Mouse (Mus musculus) regulatory T cell (primary cell): ENCODE measurements at regions not wholly inside any gene's neighbourhood (a gene's known extent, or its start where the extent isn't known, plus 50 kb on each side); places are given as distances from the start of the nearest gene placed in this dataset.
"Not testable (repeated sequence)": the region's sequence is repeated elsewhere in the genome, so short reads cannot be mapped to it uniquely, and the experiment has no call there.

Source experiments
- in situ Hi-C: fragments of 300-600 bp; cut with MboI, MseI; formaldehyde crosslinking; loops from one replicate; pipeline ENCODE4 v1.15.1; 2025; ENCODE audit warnings: high pct_unique_total_duplicates

GRCm38 (mm10) chr9:78769168-78769567 lies 153.8 kb downstream of the Cd109 start:
- in situ Hi-C loops, result loop anchor here (25.0 kb wide), 1 partner anchor 1268 kb away; no protein-coding TSS in a partner anchor

- in situ Hi-C loops, result loop anchor here (25.0 kb wide), 1 partner anchor 1263 kb away; no protein-coding TSS in a partner anchor
Measured at GRCm38 (mm10) chr9:78773936-78774335, 158.6 kb downstream of the Cd109 start.

GRCm38 (mm10) chr9:78775462-78775861 lies 160.1 kb downstream of the Cd109 start:
- in situ Hi-C loops, result no loop called here

GRCm38 (mm10) chr9:78780595-78780994 lies 165.2 kb downstream of the Cd109 start:
- in situ Hi-C loops, result loop anchor here (5.0 kb wide), 1 partner anchor 942 kb away; no protein-coding TSS in a partner anchor

- in situ Hi-C loops, result loop anchor here (5.0 kb wide), 1 partner anchor 940 kb away; no protein-coding TSS in a partner anchor
Measured at GRCm38 (mm10) chr9:78782297-78782696, 167.0 kb downstream of the Cd109 start.

- in situ Hi-C loops, result loop anchor here (5.0 kb wide), 1 partner anchor 939 kb away; no protein-coding TSS in a partner anchor
Measured at GRCm38 (mm10) chr9:78782860-78783259, 167.5 kb downstream of the Cd109 start.

- in situ Hi-C loops, result no loop called here
Measured at GRCm38 (mm10) chr9:78787866-78788265, 172.5 kb downstream of the Cd109 start.

- in situ Hi-C loops, result no loop called here
Measured at GRCm38 (mm10) chr9:78789703-78790102, 174.4 kb downstream of the Cd109 start.

- in situ Hi-C loops, result no loop called here
Measured at GRCm38 (mm10) chr9:78790155-78790554, 174.8 kb downstream of the Cd109 start.

- in situ Hi-C loops, result no loop called here
Measured at GRCm38 (mm10) chr9:78795801-78796200, 180.5 kb downstream of the Cd109 start.

GRCm38 (mm10) chr9:78817221-78817620 lies 201.9 kb downstream of the Cd109 start:
- in situ Hi-C loops, result no loop called here

GRCm38 (mm10) chr9:78821554-78822212 lies 206.3 kb downstream of the Cd109 start:
- in situ Hi-C loops, result not testable (repeated sequence)

GRCm38 (mm10) chr9:78844969-78845683 lies 229.8 kb downstream of the Cd109 start:
- in situ Hi-C loops, result no loop called here

- in situ Hi-C loops, result no loop called here
Measured at GRCm38 (mm10) chr9:78846110-78846509, 230.8 kb downstream of the Cd109 start.

GRCm38 (mm10) chr9:78847890-78848563 lies 232.7 kb downstream of the Cd109 start:
- in situ Hi-C loops, result no loop called here

- in situ Hi-C loops, result not testable (repeated sequence)
Measured at GRCm38 (mm10) chr9:78848564-78848893, 233.2 kb downstream of the Cd109 start.

GRCm38 (mm10) chr9:78856981-78857380 lies 241.6 kb downstream of the Cd109 start:
- in situ Hi-C loops, result no loop called here

GRCm38 (mm10) chr9:78859956-78860355 lies 244.6 kb downstream of the Cd109 start:
- in situ Hi-C loops, result no loop called here

GRCm38 (mm10) chr9:78872561-78872960 lies 257.2 kb downstream of the Cd109 start:
- in situ Hi-C loops, result no loop called here

- in situ Hi-C loops, result no loop called here
Measured at GRCm38 (mm10) chr9:78879955-78880642, 264.8 kb downstream of the Cd109 start.

GRCm38 (mm10) chr9:78880643-78881306 lies 265.4 kb downstream of the Cd109 start:
- in situ Hi-C loops, result no loop called here
